Mouse (Mus musculus) liver, embryonic 18 days (tissue): ENCODE measurements around the gene Rnf208. TPM values are rescaled to one million over a fixed set of nuclear protein-coding genes. Genes with fewer than 3 reads are reported as not detected.

Experiments used
- polyA plus RNA-seq: library from polyadenylated mRNA; depleted of rRNA; stranded (reverse); fragments of >200 nt; gene quantifications from 2 replicates; pipeline ENCODE4 v1.2.3, GENCODE M21; 2012; rRNA removed

Rnf208 gene
- 0.78 TPM in 2 replicates for polyA plus RNA-seq

DNA sequence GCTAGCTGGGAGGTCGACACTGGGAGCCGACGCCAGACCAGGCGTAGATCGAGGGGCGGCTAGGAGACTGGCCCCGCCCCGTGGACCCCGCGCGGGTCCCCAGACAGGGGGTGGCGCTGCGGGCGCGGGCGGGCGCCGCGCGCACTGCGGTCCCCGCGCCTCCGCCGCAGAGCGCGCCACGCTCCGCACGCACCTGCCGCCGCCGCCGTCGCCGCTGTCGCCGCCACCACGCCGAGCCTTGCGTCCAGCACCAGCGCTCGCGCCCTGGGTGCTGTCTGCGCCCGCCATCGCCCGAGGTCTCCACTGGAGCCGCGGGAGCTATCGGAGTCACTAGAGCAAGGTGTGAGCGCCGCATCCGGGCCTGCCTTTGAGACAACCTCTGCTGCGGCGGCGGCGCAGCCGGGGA lies at the start of gene Rnf208, which contains the start of gene Cysrt1:
TSS of gene Rnf208 (plus strand) at position 155 of the 406 bp plus-strand sequence.
TSS of gene Cysrt1 (minus strand) at position 352 of the 406 bp plus-strand sequence.

DNA sequence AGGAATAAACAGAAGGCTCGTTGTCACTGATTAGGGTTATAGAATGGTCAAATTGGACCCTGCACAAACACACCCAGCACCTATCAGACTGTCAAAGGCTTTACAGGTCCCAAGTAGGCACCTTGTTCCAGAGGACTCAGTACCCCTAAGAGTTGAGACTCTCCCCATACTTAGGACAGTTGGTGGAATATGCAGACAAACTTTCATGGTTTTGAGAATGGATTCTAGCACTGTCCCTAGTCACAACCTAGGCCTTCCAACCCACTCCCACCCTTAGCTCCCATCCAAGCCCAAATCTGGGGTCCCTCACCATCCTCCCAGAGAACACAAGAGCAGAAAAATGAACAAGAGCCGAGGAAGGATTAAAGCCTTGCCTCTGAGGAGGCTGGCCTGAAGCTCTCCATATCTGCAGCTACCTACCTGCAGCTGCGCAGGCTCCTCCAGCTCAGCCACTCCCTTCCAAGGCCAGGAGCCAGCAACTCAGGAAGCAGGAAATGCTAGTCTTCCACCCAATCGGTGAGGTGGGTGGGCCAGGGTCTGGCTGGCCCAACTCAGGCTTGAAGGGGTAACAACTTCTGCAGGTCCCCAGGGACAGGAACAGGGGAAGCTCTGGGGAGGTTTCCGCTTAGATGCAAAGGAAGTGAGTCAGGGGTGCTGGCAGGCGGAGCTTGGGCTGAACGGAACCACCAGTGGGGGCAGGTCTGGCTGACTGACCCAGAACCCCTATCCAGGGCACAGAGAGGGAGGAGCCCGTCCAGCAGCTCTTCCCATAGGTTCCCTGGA lies 45.7 kb upstream of the Rnf208 start, which contains the start of gene Tor4a:
TSS of gene Tor4a (minus strand) at position 715 of the 783 bp plus-strand sequence.

DNA sequence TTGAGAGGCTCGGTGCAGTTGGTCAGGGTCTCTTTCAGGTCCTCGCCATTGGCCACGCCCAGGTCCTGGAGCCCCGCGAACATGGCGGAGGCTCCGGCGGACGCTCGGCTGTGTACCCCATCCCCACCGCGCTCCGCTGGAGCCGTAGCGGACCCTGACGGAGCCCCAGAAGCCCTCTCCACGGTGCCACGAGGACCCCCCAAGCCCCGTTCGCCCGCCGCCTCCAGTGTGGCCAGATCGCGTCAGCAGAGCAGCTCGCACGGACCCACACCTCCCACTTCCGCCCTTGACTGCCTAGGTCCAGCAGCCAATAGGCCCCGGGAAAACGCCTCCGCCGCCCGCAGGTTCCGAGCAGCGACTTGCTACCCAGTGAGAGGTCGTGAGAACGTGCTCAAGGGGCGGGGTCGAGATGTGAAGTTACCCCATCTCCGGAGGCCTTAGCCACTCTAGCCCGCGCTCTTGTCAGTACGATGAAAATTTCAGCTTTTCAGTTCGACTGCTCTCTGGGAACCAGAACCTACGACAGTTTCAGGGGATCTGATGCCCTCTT lies 30.9 kb upstream of the Rnf208 start, which contains the start of gene Nelfb:
TSS of gene Nelfb (minus strand) at position 369 of the 550 bp plus-strand sequence.

DNA sequence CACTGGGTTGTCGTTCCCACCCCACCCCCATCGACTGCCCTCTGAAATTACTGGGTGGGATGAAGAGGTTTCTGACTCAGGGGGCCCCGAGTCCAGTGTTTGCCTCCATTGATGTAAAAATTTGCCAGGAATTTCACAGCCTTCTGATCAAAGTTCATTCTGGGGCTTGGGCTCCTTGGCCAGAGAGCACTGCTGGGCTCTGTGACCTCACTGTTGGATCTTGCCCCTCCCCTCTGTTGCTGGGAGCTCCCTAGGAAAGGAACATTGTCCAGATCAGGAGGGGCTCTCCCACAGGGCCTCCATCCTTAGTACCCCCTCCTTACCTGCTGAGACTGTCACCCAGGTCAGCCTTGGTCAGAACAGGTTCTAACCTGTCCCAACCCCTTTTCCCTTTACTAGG lies 27.6 kb upstream of the Rnf208 start, which contains the start of gene Stpg3:
TSS of gene Stpg3 (minus strand) at position 194 of the 400 bp plus-strand sequence.

DNA sequence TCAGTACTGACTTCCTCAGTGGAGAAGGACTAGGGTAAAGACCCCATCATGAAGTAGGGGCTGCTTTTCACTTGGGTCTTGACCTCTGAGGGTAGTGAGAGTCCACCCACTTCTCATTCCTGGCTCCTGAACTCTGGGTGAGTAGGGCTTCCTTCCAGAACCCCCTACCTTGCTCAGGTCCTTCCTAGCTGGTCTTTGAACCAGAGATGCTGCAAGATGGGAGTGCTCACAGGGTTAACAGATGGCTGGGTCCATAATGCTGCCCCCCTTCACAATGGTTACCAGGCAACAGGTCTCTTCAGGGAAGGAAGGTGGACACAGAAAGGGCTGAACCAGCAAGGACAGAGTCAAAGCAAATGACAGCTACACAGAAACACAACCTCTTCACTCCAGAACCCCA lies 23.6 kb upstream of the Rnf208 start, which contains the start of gene Fam166a:
TSS of gene Fam166a (plus strand) at position 301 of the 400 bp plus-strand sequence.

DNA sequence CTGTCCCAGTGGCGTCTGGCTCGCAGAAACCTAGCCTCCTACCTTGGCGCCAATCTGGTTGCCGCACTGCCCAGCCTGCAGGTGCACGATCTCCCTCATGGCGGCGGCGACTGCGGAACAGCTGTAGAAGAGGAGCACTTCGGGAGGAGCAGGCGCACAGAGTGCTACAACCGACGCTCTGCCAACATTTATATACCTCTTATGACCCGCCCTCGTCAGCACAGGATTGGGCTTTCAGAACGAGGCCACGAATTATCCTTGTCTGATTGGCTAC lies 17.6 kb upstream of the Rnf208 start, which contains the start of gene Tubb4b:
TSS of gene Tubb4b (minus strand) at position 211 of the 274 bp plus-strand sequence.

DNA sequence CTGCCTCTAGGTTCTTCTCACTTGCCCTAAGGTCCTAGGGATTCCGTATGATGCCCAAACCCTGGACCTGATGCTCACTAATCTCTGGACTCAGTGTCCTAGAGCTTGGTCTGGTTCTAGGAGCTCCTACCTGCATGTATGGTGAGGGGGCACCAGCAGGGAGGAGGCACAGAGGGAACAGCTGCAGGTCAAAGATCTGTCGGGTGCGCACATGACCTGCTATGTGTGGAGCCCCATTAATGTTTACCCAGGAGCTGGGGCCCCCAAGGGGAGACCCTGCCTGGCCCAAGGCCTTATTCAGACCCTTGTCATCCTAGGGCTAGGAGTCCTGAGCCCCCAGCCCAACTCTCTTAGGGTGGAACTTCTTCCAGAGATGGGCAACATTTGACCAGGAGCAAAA lies 8.0 kb upstream of the Rnf208 start, which contains the start of gene Slc34a3:
TSS of gene Slc34a3 (minus strand) at position 315 of the 400 bp plus-strand sequence.

DNA sequence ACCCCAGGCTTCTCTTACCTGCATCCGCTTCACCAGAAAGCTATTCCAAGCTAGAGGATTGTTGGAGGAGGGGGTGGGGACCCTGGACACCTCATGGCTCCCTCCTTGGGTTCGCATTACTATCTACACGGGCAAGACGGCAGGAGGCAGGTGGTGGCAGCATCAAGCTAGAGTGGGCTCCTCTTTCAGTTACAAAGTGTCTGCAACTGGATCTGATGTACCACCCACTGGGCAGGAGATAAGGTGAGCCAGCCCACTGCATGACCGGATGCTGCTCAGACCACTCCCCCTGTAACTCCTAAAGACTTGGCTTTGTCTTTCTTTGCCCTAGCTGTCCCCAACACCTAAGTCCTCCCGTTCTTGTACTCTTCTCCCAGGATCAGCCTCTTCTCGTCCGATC lies 5.4 kb upstream of the Rnf208 start, which contains the start of gene Rnf224:
TSS of gene Rnf224 (minus strand) at position 174 of the 400 bp plus-strand sequence.

DNA sequence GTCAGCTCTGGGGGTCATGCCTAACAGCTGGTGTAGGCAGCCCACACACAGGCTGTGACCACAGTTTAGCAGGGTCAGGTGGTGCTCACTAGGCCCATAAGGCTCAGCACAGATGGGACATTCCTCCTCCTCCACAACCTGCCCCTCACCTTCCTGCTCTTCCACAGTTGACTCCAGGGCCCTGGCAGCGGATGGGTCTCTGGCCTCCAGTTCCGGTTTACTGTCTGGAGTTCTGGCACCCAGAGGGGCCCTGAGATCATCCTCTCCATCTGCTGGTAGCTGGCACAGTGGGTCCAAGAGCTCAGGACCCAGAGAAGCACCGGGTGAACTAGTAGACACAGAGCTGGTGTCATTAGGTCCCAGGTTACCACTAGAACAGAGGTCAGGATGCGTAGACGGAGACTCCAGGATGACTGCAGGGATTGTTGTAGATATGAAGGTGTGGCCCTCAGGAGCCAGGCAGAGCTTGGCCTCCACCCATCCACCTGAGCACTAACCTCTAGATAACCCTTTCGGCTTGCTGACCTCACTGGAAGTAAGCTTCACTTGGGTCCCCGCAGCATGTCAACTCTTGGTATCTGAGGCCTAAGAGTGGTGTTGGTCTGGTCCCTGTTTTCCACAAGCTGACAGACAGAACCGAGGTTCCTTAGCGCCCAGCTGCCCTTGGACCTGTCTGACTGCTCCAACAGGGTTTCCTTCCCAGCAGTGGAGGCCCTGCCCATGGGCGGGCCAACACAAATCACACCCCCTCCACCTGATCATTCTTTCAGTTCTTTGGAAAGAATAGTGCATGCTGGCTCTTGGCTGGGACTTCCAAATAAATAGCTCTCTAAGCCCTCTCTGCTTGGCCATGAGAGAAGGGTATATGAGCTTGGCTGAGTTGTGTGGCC lies 4.4 kb downstream of the Rnf208 start, which contains the start of gene AL732309.1:
TSS of gene AL732309.1 (minus strand) at position 681 of the 890 bp plus-strand sequence.

DNA sequence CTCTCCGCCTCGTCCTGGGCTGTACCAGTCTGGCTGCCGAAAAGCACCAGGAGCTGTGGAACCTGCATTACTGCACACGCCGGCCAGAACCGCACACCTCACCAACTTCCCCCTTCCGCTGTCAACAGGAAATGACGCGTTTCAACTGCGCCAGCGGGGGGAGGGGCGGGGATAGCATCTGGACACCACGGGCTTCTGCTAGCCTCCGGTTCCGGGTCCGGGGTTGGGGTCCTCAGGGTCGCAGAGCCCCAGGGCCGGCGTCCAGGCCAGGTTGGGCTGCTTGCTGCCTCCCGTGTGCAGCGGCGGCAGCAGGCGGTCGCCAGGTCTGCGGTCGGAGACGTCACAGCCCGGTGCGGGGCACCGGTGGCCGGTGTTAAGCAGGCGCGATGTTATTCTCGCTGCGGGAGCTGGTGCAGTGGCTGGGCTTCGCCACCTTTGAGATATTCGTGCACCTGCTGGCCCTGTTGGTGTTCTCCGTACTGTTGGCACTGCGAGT lies 13.3 kb downstream of the Rnf208 start, which contains the start of gene Tmem203:
TSS of gene Tmem203 (plus strand) at position 156 of the 496 bp plus-strand sequence.

DNA sequence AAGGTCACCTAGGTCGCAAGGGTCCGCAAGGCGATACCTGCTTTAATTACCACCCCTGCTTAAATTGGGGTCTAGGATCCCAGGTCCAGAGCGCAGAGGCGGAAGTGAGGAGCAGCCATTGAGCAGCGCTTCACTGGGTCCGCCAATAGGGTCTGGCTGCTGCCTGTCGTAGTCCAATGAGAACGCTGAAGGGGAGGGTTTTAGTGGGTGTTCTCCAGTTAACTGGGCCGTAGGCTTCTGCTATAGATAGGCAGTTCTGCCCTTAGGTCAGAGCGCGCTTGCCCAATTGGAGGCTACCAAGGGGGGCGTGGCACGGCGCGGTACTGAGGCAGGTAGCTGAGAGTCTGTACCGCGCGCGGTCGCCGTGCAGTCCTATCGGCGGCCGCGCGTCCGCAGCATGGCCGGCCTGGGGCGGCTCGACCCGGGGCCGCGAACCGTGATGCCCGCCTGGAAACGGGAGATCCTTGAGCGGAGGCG lies 20.3 kb downstream of the Rnf208 start, which contains the start of gene Tprn:
TSS of gene Tprn (plus strand) at position 328 of the 477 bp plus-strand sequence.

DNA sequence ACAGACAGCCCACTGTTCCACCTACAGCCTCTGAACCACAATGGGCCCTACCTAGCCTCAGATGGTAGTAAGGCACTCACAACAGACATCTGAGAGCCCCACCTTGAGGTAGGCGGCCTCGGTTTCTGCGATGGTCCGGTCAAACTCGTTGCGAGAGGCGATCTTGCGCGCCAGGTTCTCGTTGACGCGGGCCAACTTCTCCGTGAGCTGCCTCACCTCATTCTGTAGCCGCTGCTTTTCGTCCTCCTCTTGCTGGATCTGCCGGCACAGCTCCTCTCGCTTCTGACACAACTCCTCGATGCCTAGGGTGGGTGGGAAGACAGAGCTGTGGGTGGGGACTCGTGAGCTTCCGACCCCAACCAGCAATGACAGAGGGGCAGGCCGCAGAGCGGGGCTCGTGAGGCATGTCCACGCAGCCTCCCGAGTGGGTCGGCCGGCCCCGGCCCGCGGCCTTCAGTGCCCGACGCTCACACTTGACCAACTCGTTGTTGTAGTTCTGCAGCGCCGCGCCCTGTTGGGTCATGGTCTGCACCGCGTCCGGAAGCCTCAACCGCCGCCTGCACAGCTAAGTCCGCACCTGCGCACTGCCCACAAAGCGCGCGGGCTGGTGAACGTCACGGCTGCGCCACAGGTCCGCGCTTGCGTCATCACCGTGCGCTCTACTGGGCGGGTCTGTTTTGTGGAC lies 29.9 kb downstream of the Rnf208 start, which contains the start of the genes Ssna1 and Anapc2:
TSS of gene Ssna1 (minus strand) at position 612 of the 685 bp plus-strand sequence.
TSS of gene Anapc2 (plus strand) at position 652 of the 685 bp plus-strand sequence.

DNA sequence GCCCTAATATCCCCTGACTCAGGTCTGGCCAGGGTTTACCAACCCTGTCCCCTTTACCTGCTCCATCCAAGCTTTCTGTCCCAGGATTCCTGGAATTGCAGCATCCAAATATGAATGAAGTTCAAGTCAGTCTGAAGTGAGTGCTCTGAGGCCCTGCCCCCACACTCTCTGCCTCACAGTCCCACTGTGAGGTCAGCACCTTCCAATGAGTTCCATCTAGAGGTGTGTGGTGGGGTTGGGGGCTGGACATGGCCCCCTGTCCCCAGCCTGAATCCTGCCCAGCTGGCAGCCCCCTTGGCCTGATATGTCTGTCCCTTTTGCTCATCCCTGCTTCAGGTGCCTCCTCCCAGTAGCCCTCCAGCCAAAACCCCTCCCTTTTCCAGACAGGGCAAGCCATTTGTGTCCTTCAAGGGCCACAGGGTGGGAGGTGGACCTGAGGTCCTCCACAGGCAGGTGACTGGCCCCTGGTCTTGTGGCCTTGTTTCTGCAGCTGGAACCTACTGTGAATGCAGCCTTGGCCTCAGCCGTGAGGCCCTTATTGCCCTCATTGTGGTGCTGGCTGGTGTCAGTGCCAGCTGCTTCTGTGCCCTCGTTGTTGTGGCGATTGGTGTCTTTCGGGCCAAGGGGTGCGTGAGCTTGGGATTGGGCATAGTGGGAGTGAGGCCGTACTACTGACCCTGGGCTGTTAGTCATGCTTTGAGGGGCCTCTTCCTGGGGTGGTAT lies 46.0 kb downstream of the Rnf208 start, which contains the start of gene Tmem210:
TSS of gene Tmem210 (plus strand) at position 219 of the 723 bp plus-strand sequence.

DNA sequence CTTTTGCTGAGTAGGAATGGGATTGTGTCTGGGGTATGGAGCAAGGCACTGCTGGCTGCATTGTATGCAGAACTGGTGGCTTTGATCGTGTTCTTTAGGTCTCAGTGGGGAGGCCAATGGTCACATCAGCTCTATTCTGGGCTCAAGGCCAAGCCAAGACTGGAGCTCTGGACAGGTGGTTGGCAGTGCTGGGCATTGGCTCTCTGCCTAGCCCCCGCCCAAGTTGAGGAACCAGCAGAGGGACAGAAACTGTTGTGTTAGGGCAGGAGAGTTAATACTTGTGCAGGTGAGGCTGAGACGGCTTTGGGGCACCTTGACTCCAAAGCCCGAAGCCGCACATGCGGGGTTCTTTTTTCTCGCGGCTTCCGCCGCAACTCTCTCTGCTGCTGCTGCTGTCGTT lies 47.6 kb downstream of the Rnf208 start, which contains the start of gene Lrrc26:
TSS of gene Lrrc26 (plus strand) at position 265 of the 400 bp plus-strand sequence.

Other genes starting within 250 kb of the Rnf208 start
- 31.2 and 35.7 TPM in 2 replicates for gene Nsmf, start 187.9 kb upstream of the Rnf208 start, polyA plus RNA-seq
- gene Entpd8, start 162.0 kb upstream of the Rnf208 start, polyA plus RNA-seq: 36.7 and 53.2 TPM in 2 replicates
- 0.72 and 0.76 TPM in 2 replicates for gene Noxa1, start 147.1 kb upstream of the Rnf208 start, polyA plus RNA-seq
- 2.5 and 3.5 TPM in 2 replicates for gene Nrarp, start 61.5 kb upstream of the Rnf208 start, polyA plus RNA-seq
- gene Tor4a, start 45.4 kb upstream of the Rnf208 start, polyA plus RNA-seq: 6.2 and 6.6 TPM in 2 replicates
- 17.8 and 19.8 TPM in 2 replicates for gene Nelfb, start 30.8 kb upstream of the Rnf208 start, polyA plus RNA-seq
- gene Stpg3, start 27.6 kb upstream of the Rnf208 start, polyA plus RNA-seq: not detected in 2 replicates
- gene Fam166a, start 23.5 kb upstream of the Rnf208 start, polyA plus RNA-seq: not detected in 2 replicates
- 344 and 395 TPM in 2 replicates for gene Tubb4b, start 17.6 kb upstream of the Rnf208 start, polyA plus RNA-seq
- 0.05 TPM in 1 of 2 replicates, not detected in the other for gene Slc34a3, start 7.9 kb upstream of the Rnf208 start, polyA plus RNA-seq
- gene Rnf224, start 5.5 kb upstream of the Rnf208 start, polyA plus RNA-seq: 0.02 TPM in 1 of 2 replicates, not detected in the other
- gene Cysrt1, start 197 bp downstream of the Rnf208 start, polyA plus RNA-seq: not detected in 2 replicates
- gene AL732309.1, start 4.6 kb downstream of the Rnf208 start, polyA plus RNA-seq: 4.5 and 4.6 TPM in 2 replicates
- gene Tmem203, start 13.2 kb downstream of the Rnf208 start, polyA plus RNA-seq: 12.7 and 14.9 TPM in 2 replicates
- gene Tprn, start 20.4 kb downstream of the Rnf208 start, polyA plus RNA-seq: 2.4 and 3.4 TPM in 2 replicates
- gene Ssna1, start 30.2 kb downstream of the Rnf208 start, polyA plus RNA-seq: 48.3 and 51.8 TPM in 2 replicates
- 19.6 and 21.3 TPM in 2 replicates for gene Anapc2, start 30.2 kb downstream of the Rnf208 start, polyA plus RNA-seq
- not detected in 2 replicates for gene Tmem210, start 45.9 kb downstream of the Rnf208 start, polyA plus RNA-seq
- gene Lrrc26, start 47.7 kb downstream of the Rnf208 start, polyA plus RNA-seq: 0.05 TPM in 1 of 2 replicates, not detected in the other
- 0.01 TPM in 1 of 2 replicates, not detected in the other for gene Grin1, start 76.9 kb downstream of the Rnf208 start, polyA plus RNA-seq
- 5.0 and 5.1 TPM in 2 replicates for gene Man1b1, start 90.1 kb downstream of the Rnf208 start, polyA plus RNA-seq
- gene Dpp7, start 114.1 kb downstream of the Rnf208 start, polyA plus RNA-seq: 16.5 and 17.1 TPM in 2 replicates
- 7.3 and 8.2 TPM in 2 replicates for gene Uap1l1, start 123.4 kb downstream of the Rnf208 start, polyA plus RNA-seq
- gene Sapcd2, start 130.1 kb downstream of the Rnf208 start, polyA plus RNA-seq: 8.4 and 10.1 TPM in 2 replicates
- 6.0 and 7.2 TPM in 2 replicates for gene Entpd2, start 153.6 kb downstream of the Rnf208 start, polyA plus RNA-seq
- gene Npdc1, start 157.1 kb downstream of the Rnf208 start, polyA plus RNA-seq: 6.9 and 7.6 TPM in 2 replicates
- gene Fut7, start 181.0 kb downstream of the Rnf208 start, polyA plus RNA-seq: 0.87 and 0.96 TPM in 2 replicates
- 2.1 and 2.4 TPM in 2 replicates for gene Abca2, start 186.4 kb downstream of the Rnf208 start, polyA plus RNA-seq
- 1.8 and 2.3 TPM in 2 replicates for gene Clic3, start 214.6 kb downstream of the Rnf208 start, polyA plus RNA-seq
- gene Paxx, start 218.8 kb downstream of the Rnf208 start, polyA plus RNA-seq: 12.5 and 13.0 TPM in 2 replicates
- 0.68 and 0.72 TPM in 2 replicates for gene Ptgds, start 227.8 kb downstream of the Rnf208 start, polyA plus RNA-seq